Comparison of ENCODE assay signal across 15 mouse cellular contexts in the genomic region with DNA sequence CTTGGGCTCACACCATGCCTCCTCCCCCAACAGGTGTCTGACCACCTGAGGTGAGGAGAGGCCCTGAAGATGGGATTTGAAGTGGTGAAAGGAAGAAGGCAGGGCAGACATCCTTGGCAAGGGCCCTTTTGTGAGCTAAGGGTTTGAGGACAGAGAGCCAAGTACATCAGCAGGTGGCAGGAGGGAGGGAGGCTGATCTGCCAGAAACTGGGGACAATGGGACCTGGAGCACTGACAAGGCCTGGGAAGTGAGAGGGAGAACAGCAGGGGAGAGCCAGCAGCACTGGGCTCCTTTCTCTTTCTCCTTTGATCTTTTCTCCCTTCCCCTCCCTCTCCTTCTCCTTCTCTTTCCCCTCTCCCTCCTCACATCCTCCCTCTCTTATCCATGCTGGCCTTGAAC. TPM values are rescaled to one million over a fixed set of nuclear protein-coding genes. Genes with fewer than 3 reads are reported as not detected.
DNase-seq lines count a peak whose midpoint lies in the region.
"Had no signal": no experiment of that assay in that cellular context is flagged by ENCODE, and none has a peak within 500 bp of the region (broad histone marks: within the 10 kb centered on the region; RNA-seq: fewer than 3 reads in every experiment).

No protein-coding gene starts in this region.

- DNase-seq in layer of hippocampus, postnatal 14 days (ENCODE audit: low spot score in 2 of 2): peak; percentile 7 to 29
- DNase-seq in layer of hippocampus, adult 8-10 months (ENCODE audit: low spot score in 2 of 2): no peak
- DNase-seq in R1 (ENCODE audit: low read depth, low spot score): peak; percentile 14
- peak; percentile 83 for DNase-seq in cerebellum, adult 11-12 months
- DNase-seq in cerebellum, postnatal 25 days: peak; percentile 70 to 79
- DNase-seq in frontal cortex, postnatal 25 days (ENCODE audit: low spot score in 2 of 2): no peak
- no peak for DNase-seq in retina, postnatal 1 day
- DNase-seq: adrenal gland, postnatal 10 days; heart, postnatal 4 days; kidney, adult 18-20 months; kidney, postnatal 25 days; liver; liver, postnatal 0 days had no signal

RNA-seq across cellular contexts. Expression of a gene that starts 55.5 kb away (rescaled TPM):
- total RNA-seq in layer of hippocampus, postnatal 14 days (2021): under 1 TPM; 0.46 to 0.72 TPM
- 1 to 10 TPM in 1 of 4 experiments, under 1 TPM in 3; 0.85 to 1.7 (median 0.94) TPM for total RNA-seq in layer of hippocampus, adult 8-10 months (2022)
- total RNA-seq: MEL; monocyte, adult 5-6 weeks had no signal

Comparison
In these comparisons a context has a peak if more than half of its experiments do, and no peak if none do; other contexts are left out.
1. DNase-seq: peak in layer of hippocampus, postnatal 14 days (2 of 2), R1 (single experiment), cerebellum, adult 11-12 months (single experiment) and cerebellum, postnatal 25 days (2 of 2); none in layer of hippocampus, adult 8-10 months (0 of 2), frontal cortex, postnatal 25 days (0 of 2) and retina, postnatal 1 day (single experiment).